Mouse (Mus musculus): ENCODE data around the gene Ypel5.

The Ypel5 gene

DNA sequence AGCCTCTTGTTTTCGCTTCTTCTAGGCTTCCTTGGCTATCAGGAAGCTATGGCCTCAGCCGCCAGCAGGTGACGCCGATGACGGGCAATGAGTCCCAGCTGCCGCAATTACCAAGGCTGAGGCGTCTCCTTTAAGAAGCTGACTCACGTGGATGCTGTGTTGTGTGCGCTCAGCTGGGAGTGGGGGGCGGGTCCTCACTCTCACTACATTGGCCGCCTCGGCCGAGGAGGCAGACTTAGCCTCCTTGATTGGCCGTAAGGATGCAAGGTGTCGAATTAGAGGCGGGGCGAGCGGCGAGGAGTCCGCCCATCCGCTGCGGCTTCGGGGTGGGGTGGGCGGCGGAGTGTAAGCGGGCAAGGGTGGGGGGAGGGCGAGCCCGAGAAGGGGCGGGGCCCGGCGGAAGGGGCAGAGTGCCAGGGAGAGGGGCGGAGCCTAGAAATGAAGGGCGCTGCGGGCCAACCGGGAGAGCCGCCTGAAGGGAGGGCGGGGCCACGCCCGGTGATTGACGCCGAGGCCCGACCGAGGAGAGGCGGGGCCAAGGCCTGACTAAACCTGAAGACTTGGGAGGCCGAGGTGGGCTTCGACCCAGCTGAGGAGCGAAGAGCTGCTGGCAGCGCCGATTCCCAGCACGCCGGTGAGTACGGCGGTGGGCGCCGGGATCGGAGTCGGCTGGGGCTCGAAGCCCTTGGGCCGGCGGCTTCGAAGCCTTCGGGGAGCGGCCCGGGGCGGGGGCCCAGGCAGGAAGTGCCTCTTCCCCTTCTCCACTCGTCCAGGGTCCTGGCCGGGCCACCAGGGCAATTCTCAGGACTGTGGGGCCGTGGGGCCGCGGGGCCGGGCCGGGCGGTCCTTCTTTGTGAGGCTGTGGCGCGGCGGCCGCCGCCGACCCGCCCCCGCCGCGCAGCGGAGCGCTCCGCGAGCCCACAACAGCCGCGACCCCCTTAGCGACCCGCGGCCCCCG, at the start of gene Ypel5:
Gene Ypel5, plus strand, starts transcription at position 296 of the 958 bp plus-strand sequence.
- peak; percentile 99 for DNase-seq (ENCODE audit: extremely low spot score)

DNA sequence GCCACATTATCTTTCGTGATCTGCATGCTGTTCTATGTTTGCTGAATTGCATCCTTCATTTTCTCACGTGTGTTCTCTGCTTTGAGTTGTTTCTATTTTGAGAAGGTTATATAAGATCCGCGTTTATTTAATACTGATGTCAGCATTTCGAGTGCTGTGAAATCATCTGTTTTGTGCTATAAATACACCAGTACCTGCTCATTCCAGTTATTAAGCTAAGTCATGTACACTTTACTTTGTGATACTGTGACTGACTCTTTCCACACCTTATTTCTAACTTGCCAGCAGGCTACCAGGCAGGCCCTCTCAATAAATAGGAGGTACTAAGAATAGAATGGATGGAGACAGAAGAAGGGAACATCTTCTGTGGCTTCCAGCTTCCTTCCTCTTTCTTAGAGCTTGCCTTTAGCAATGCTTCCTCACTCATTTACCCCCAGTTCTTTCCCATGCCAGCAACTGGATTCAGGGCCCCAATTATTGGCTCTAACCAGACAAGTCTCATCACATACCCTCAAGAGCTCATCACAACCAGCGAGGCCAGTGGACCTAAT, 48.3 kb upstream of the Ypel5 start:
- DNase-seq (ENCODE audit: extremely low spot score): no peak

DNA sequence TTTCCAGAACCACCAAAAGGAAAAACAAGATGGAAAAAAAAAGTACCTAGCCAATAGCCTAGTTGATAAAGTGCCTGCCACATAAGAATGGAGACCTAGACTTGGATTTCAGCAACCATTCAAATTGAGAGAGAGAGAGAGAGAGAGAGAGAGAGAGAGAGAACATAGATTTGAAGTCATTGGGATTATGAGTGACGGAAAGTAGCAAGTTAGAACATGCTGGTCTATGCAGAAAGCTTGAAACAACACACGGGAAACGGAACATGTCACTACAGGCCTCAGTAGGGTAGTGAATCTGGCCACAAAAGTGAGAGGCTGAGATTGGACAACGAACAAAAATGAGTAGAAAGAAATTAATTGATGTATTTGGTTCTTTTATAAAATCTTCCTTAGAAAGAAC, 43.0 kb upstream of the Ypel5 start:
- DNase-seq (ENCODE audit: extremely low spot score): no peak

DNA sequence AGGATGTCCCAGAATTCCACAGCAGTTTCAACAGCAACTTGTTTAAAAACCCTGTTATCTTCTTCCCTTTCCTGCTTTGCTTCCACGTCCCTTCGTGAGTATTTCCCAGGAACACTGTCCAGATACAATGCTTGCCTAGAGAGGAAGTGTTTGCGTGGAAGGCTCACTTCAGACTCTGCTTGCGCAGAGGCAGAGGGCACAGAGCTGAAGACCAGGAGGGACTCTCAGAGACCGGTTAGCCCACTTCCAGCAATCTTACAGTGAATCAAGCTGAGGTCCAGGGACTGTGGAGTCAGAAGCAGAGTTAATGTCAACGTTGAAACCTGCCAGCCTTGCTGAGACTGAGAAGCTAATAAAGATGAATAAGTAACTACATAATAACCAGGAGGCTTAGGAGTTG, 41.6 kb upstream of the Ypel5 start:
- DNase-seq (ENCODE audit: extremely low spot score): no peak

DNA sequence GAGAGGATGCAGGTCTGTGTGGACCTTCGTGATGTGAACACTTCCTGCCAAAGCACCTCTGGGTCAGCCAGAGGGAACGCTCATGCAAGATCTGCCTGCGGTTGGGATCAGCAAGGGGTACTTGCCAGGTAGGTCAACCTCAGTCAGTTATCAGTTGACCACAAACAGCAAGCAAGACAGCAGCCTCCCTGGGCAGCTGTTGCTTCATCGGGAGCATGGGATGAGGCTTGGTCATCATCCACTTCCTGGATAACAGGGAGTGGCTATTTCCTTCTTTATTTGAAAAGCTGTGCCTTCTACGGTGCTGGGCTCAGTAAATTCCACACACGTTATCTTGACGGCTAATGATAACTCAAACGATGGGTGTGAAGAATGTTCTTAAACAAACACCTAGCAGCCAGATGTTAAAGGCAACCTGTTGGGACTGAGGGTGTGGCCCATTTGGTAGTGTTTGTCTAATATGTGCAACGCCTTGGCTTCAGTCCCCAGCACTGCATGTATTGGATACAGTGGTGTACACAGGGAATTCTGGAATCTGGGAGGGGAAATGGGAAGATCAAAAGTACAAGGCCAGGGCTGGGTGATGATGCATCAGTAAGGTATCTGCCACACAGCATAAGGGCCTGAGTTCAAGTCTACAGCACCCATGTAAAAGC, 40.7 kb upstream of the Ypel5 start:
- DNase-seq (ENCODE audit: extremely low spot score): no peak

DNA sequence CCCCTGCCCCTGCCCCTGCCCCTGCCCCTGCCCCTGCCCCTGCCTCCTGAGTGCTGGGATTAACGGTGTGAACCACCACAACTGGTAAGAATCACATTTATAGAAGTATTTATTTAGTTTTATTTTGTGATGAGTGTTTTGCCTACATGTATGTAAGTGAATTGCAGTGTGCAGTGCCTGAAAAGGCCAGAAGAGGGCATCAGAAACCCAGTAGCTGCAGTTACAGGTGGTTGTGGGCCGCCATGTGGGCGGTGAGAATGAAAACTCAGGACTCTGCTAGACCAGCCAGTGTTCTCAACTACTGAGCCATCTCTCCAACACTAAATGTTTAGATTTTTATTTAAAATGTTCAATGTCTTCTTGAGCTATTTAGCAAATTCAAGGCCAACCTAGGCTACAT, 39.7 kb upstream of the Ypel5 start:
- DNase-seq (ENCODE audit: extremely low spot score): no peak

DNA sequence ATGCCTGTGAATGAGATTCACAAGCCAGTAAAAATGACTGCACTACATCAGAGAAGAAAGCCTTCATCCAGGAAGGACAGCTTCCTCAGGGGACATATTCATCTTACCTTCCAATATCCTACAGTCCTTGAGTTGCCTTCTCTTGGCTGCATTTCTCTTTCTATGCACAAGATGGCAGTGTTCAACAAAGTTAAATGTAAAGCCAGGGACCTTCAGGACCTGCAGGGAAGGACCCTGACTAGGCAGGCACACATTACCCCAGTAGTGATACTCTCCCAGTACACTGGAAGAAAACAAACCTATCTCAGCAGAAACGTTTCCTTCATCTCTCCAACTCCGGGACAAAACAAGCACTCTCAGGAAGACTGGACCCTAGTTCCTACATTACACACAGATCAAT, 38.4 kb upstream of the Ypel5 start:
- DNase-seq (ENCODE audit: extremely low spot score): peak; percentile 44

DNA sequence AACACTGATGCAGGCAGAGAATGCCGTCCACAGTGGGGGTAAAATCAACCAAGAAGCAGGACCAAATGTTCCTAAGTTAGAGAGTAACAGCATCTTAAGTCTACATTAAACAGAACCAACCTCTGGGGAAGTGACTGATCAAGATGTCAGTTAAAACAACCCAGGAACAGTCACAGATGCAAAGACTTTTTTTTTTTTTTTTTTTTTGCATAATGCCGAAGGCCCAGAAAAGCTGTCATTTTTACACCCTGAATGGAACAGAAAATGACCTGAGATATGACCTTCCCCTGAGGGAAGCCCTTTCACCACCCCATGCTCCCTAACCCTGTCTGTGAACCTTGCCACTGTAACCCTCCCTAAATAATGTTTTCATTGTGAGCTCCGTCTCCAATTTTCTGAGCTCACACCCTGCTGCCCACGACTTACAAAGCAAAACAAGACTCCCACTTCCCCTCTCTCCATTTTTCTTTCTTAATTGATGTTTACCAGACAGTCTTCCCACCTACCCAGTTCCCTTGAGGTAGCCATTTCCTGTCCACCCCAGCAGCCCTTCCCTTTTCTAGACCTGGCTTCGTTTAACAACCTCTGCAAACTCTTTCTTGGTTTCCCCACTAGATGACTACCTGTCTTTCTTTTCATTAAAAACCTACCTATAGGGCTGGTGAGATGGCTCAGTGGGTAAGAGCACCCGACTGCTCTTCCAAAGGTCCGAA, 26.2 kb upstream of the Ypel5 start:
- DNase-seq (ENCODE audit: extremely low spot score): peak; percentile 32

DNA sequence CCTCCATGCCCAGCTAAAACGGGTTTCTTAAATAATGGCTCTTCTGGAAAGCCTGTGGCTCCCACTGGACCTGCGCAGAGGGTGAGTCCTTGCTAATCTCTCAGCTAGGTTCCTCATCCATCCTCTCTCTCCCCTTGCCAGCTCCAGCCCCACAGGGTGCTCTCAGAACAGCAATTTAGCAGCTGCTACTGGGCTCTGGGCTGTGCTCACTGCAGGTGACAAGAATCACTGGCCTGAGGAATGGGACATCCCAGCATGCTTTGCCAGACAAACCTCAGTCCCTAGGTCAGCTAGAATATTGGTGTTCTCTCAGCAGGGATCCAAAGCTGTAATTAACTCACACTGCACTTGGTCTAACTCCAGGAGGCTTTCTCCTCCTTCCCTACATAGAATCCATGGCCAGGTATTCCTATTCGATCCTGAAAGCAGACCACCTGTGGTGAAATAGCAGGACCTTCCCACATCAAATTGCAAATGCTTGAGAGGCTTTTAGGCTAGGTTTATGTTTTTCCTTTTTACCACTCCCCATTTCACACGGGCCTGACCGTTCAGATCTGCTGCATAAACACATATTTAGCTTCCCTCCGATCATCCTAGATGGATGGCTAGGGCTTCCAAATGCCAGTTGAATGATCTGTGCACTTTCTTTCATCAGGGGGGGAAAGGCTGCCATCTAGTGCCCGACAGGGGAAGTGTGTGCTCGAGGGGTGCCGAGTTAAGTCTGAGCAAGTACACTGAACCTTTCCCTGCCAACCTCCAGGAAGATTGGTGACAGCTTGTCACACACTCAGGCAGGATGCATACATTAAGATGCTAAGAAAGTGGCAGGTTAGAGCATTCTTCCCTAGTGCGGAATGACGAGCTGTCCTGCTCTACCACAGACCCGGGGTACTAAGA, 22.6 kb upstream of the Ypel5 start:
- DNase-seq (ENCODE audit: extremely low spot score): peak; percentile 72

DNA sequence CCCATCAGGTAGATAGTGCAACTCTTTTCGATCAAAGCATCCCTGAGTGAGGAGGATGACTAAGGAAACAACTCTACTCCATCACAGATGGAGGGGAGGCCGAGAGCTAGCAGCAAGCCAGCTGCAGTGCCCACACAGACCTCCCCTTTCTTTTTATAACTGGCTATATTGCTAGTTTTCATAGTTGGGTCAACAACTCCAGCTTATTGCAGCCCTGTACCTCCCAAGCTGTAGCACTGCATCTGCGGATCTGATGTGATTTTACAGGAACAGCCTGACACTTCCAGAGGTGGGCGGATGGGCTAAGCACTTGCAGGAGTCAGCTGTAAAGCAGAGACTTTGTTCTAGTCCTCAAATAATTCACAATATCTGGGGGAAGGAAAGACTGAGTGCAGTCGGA, 18.7 kb upstream of the Ypel5 start:
- no peak for DNase-seq (ENCODE audit: extremely low spot score)

DNA sequence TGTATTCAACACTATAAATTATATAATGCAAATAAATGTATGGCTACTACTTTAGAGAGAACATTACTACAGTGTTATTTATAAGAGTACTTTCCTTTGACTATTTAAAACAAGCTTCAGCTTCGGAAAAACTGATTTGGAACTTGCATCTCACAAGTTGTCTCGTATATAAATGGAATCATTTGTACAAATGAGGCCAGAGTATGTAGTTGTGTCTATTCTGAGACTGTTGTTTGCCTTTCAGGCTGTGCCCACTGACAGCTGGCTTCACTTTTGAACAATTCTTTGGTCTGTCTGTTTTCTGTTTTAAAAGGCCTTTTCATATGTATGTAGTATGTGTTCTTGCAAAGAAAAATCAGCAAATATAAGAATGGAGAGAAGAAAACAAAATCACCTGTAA, 16.5 kb upstream of the Ypel5 start:
- DNase-seq (ENCODE audit: extremely low spot score): no peak

DNA sequence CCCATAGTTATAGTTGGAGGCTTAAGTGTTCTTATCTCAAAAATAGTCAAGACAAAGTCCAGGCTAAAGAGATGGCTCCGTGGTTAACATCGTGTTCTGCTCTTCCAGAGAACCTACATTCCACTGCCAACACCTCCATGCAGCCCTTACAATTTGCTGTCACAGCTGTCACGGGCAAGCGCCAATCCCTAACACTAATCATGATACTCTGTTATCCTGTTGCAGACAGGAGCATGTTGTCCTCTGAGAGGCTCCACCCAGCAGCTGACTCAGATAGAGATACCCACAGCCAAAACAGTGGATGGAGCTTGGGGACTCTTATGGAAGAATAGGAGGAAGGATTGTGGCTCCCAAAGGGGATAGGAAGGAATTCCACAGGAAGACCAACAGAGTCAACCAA, 15.8 kb upstream of the Ypel5 start:
- DNase-seq (ENCODE audit: extremely low spot score): no peak

DNA sequence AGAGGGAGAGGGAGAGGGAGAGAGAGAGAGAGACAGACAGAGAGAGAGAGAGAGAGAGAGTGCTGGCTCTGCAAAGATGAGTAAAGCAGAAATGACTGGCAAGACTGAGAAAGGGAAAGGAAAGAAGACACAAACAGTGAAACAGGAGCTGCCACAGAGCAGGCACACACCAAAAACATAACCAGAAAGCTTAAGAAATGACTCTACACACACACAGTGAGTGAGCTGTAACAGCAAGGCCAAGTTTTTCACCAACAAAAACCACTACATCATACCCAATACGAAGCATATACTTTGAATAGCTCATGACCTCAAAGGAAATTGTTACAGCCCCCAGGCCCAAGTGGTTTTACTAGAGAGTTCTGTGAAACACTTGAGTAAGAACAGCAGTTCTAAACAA, 14.3 kb upstream of the Ypel5 start:
- no peak for DNase-seq (ENCODE audit: extremely low spot score)

DNA sequence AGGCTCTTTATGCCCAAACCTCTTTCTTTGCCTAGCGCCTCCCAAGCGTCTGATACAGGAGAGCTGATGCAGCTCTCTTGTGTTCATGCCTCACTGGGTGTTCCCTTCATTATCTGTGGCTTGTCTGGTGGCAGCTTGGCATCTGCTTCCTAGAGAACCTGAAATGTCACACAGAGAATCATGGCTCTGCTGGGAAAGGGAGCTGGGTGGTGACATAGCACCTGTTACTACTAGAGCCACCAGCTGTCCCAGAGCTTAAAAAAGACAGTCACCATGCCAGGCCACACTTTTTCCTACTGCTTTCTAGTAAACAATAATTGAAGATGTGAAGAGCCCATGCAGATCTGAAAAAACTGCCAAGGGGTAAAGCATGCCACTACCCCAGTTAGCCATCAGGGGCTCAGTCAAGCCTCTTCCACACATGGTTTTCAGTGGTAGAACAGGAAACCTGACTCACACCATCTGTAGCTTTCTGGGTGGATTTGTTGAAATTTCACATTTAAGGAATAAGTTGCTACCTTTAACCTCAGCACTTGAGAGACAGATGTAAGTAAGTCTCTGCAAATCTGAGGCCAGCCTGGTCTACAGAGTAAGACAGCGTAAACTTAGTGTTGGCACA, 9.2 kb upstream of the Ypel5 start:
- DNase-seq (ENCODE audit: extremely low spot score): no peak

DNA sequence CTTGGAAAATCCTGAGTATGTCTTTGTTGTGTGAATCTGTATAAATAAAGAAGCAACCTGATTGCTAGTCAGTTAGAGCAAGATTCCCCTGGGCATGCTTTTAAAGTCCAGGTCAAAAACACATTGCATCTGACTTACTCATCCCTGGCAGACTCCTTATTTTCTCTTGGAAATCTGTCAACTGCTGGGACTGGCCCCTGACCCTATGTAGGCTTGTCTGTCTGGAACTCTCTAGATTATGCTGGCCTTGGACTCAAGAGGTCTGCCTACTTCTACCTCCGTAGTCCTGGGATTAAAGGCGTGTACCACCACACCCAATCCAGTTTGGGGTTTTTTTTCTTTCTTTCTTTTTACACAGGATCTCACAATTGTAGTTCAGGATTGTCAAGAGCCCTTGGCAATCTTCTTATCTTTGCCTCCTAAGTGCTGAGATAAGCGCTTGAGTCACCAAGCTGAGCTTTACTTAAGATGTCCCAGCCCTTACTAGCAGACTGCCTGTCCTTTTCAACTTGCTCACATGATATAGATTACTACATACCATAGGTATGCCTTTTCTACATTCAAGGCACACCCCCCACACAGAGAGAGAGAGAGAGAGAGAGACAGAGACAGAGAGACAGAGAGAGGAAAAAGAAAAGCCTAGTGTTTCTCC, 8.1 kb upstream of the Ypel5 start:
- no peak for DNase-seq (ENCODE audit: extremely low spot score)

DNA sequence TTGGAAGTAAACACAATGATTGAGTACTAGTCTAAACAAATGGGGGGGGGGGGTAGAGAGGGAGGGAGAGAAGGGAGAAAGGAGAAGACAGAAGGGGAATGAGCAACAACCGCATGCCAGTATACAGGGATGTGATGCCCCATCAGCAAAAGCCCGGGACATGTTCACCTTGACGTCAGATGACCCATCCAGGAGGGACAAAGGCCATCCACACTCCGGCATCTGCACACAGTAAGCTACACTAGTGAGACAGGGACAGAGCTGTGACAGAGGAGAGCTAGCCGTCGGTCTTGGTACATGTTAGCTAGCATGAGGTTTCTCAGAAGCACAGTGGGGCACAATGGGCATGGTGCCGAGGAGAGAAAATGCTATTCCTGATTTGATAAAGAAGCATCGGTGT, 7.6 kb upstream of the Ypel5 start:
- DNase-seq (ENCODE audit: extremely low spot score): no peak

DNA sequence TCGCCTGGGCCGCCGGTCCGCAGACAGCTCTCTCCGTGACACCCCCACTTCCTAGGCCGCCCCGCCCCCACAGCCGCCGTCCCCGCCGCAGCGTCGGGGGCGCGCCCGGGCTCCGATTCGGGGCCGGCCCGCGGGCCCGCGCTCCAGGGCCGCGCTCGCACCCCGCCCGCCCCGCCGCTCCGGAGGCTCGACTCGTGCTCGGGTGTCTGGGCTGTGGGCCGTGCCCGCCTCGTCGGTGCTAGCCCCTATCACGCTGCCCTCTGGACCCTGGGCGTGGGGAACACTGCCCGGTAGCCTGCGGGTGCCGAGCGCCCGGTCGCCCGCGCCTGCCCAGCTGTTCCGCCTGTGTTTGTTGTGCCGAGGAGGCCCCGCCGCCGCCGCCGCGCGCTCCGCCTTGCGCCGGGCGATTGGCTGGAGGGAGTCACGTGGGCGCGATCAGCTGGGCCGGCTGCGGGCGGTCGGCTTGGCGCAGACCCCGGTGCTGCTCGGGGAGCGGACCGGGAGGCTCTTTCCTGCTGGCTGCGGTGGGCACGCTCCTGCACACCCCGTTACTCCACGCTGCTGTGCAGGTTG, 973 bp downstream of the Ypel5 start:
- peak; percentile 89 for DNase-seq (ENCODE audit: extremely low spot score)

DNA sequence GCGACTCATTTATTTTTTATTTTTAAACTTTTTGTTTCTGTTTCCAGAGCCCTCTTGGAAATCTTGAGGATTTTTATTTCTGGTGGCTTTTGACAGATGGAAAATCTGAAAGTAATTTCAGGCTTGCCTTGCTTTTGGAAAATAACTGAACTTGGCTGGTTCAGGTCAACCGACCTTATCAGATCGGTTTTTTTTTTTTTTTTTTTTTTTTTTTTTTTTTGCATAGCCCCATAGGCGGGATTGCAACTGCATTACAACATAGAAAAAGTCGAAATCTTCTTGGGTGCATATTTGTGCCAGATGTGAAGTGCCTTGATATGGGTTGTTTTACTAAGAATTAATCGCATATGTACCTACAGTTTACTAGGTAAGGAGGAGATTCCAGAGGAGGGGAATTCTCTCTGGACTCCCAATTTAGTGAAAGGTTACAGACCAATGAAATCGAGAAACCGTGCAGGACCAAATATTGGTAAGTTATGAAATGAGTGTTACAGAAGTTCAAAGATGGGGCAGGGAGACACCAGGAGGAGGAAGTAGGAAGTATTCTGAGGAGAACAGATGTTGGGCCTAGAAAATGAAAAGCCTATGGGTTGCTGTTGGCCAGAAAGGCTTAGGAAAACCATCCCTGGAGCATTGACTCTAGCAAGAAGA, 1.7 kb downstream of the Ypel5 start:
- no peak for DNase-seq (ENCODE audit: extremely low spot score)

DNA sequence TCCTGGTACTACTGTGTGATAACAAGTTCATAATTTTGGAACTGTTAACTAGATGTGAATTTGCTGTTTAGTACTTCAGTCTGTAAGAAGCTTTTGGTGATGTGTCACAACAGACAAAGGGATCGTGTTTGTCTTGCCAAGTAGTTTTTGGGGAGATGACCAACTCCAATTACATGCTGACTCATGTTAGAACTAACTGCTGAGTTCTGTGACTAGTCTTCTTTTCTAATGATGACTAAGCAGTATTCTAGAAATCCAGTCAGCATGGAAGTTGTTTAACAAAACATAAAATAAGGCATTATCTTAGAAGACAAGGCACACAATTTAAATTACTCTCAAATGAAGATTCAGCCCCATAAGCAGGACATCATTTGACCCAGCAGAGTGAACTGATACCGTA, 2.7 kb downstream of the Ypel5 start:
- DNase-seq (ENCODE audit: extremely low spot score): no peak
